Mouse (Mus musculus) left cerebral cortex, postnatal 25 days (tissue): Measurements from ENCODE around the gene Vmn1r121. TPM values are rescaled to one million over a fixed set of nuclear protein-coding genes. Genes with fewer than 3 reads are reported as not detected.
"Not testable (repeated sequence)": the region's sequence is repeated elsewhere in the genome, so short reads cannot be mapped to it uniquely, and the experiment has no call there.

ENCODE experiments used
- DNase-seq, 2 experiments: peaks; one replicate each; pipeline ENCODE4 v3.0.0; 2022; ENCODE audit warnings: low spot score in 2 of 2, mixed read lengths in 1 of 2
- intact Hi-C: fragments of 180-260 bp; cut with DNase I; formaldehyde crosslinking; loops from one replicate; pipeline ENCODE4 v1.15.1; 2025
- total RNA-seq, 2 experiments: library from RNA; stranded (reverse); gene quantifications; 2 replicates each; pipeline ENCODE4 v1.2.3; 2021

Gene Vmn1r121
- not detected for total RNA-seq

DNA sequence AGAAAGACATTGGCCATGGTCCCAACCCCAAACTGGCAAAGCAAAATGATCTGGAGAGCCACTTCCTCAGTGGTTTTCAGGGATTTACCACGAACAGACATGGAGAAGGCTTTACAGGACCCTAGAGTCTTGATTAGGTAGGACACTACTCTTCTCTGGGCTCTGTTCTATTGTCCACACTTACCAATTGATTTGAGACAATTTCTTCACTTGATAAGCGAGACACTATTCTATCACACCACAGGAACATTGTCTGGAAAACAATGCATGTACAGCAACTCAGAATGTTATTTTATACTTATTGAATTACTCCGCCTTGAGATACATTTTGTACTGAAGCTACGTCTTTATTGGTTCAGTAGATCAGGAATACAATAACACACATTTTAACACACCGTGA lies at the start of gene Vmn1r121:
TSS of gene Vmn1r121 (minus strand) at position 101 of the 400 bp plus-strand sequence.
- DNase-seq, intact Hi-C loops: not testable (repeated sequence)

DNA sequence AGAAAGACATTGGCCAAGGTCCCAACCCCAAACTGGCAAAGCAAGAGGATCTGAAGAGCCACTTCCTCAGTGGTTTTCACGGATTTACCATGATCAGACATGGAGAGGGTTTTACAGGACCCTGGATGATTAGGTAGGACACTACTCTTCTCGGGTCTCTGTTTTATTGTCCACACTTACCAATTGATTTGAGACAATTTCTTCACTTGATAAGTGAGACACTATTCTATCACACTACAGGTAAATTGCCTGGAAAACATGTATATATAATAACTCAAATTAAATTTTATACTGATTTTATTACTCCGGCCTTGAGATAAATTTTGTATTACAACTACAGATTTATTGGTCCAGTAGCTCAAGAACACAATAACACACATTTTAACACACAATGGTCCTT lies 35.7 kb upstream of the Vmn1r121 start, which contains the start of gene Vmn1r122:
TSS of gene Vmn1r122 (minus strand) at position 101 of the 400 bp plus-strand sequence.
- intact Hi-C loops, DNase-seq: not testable (repeated sequence)

DNA sequence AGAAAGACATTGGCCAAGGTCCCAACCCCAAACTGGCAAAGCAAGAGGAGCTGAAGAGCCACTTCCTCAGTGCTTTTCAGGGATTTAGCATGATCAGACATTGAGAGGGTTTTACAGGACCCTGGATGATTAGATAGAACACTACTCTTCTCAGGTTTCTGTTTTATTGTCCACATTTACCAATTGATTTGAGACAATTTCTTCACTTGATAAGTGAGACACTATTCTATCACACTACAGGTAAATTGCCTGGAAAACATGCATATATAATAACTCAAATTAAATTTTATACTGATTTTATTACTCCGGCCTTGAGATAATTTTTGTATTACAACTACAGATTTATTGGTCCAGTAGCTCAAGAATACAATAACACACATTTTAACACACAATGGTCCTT lies 44.6 kb downstream of the Vmn1r121 start, which contains the start of gene Vmn1r120:
TSS of gene Vmn1r120 (minus strand) at position 101 of the 400 bp plus-strand sequence.
- intact Hi-C loops, DNase-seq: not testable (repeated sequence)

Other genes with a start within 250 kb of the Vmn1r121 start
- not detected for gene Vmn1r116, start 226.3 kb downstream of the Vmn1r121 start, total RNA-seq
- gene Vmn1r117, start 214.4 kb downstream of the Vmn1r121 start, total RNA-seq: not detected
- gene Vmn1r118, start 186.2 kb downstream of the Vmn1r121 start, total RNA-seq: not detected
- gene Vmn1r119, start 86.1 kb downstream of the Vmn1r121 start, total RNA-seq: not detected
- gene Vmn1r120, start 44.7 kb downstream of the Vmn1r121 start, total RNA-seq: not detected
- not detected for gene Vmn1r122, start 35.6 kb upstream of the Vmn1r121 start, total RNA-seq
- gene Vmn1r123, start 63.7 kb upstream of the Vmn1r121 start, total RNA-seq: not detected
- gene Gm5157, start 91.9 kb upstream of the Vmn1r121 start, total RNA-seq: not detected
- not detected for gene Vmn1r124, start 162.1 kb upstream of the Vmn1r121 start, total RNA-seq
- gene Vmn1r125, start 173.7 kb upstream of the Vmn1r121 start, total RNA-seq: not detected
- gene Vmn1r126, start 203.0 kb upstream of the Vmn1r121 start, total RNA-seq: not detected
- not detected for gene Vmn1r127, start 221.3 kb upstream of the Vmn1r121 start, total RNA-seq